Mouse (Mus musculus) thymus, postnatal 14 days (tissue): ENCODE results near the gene Eci1.
A peak's percentile ranks its signal among the peaks of the same experiment; 100 is the strongest.

Experiments used
- DNase-seq: peaks from one replicate; pipeline ENCODE4 v3.0.0; 2021

The Eci1 gene

GRCm38 (mm10) chr17:24474557-24474956 lies 48.1 kb downstream of the Eci1 start:
- no peak for DNase-seq

GRCm38 (mm10) chr17:24475586-24475985 lies 49.1 kb downstream of the Eci1 start:
- no peak for DNase-seq

GRCm38 (mm10) chr17:24476022-24476776 lies 49.8 kb downstream of the Eci1 start:
- DNase-seq: no peak

- no peak for DNase-seq
Measured at GRCm38 (mm10) chr17:24477053-24477984, 50.9 kb downstream of the Eci1 start.

GRCm38 (mm10) chr17:24477985-24478600 lies 51.7 kb downstream of the Eci1 start:
- no peak for DNase-seq

- DNase-seq: peak; percentile 98
Measured at GRCm38 (mm10) chr17:24478663-24479380, 52.4 kb downstream of the Eci1 start, which contains the start of gene Mlst8. TSS of gene Mlst8 (minus strand) at chr17:24479078.

- DNase-seq: no peak
Measured at GRCm38 (mm10) chr17:24479431-24479830, 53.0 kb downstream of the Eci1 start.

- DNase-seq: no peak
Measured at GRCm38 (mm10) chr17:24480201-24480826, 53.9 kb downstream of the Eci1 start.

GRCm38 (mm10) chr17:24481027-24481815 lies 54.8 kb downstream of the Eci1 start:
- DNase-seq: no peak

- DNase-seq: no peak
Measured at GRCm38 (mm10) chr17:24483495-24483894, 57.1 kb downstream of the Eci1 start.

- peak; percentile 58 for DNase-seq
Measured at GRCm38 (mm10) chr17:24485090-24485860, 58.8 kb downstream of the Eci1 start.

- DNase-seq: no peak
Measured at GRCm38 (mm10) chr17:24488186-24488661, 61.8 kb downstream of the Eci1 start, which contains the start of gene Caskin1. TSS of gene Caskin1 (plus strand) at chr17:24488601.

- DNase-seq: no peak
Measured at GRCm38 (mm10) chr17:24488662-24489264, 62.3 kb downstream of the Eci1 start.
